Mouse (Mus musculus) testis, adult 2 months (tissue): ENCODE results near the gene Pigt. TPM values are rescaled to one million over a fixed set of nuclear protein-coding genes. Genes with fewer than 3 reads are reported as not detected.

ENCODE experiments used
- H3K27ac ChIP-seq: fragments of 200-500 bp; 2 replicates; pipeline ENCODE4 v1.5.1; 2012; ENCODE audit warnings: low read depth, low read length; ENCODE audit not compliant: control insufficient read depth, insufficient read depth
- H3K27me3 ChIP-seq: fragments of 200-500 bp; 2 replicates; pipeline ENCODE4 v1.6.1; 2012; ENCODE audit warnings: mild to moderate bottlenecking, low read length, moderate library complexity; ENCODE audit not compliant: control insufficient read depth, insufficient read depth
- H3K36me3 ChIP-seq: fragments of 200-500 bp; 2 replicates; pipeline ENCODE4 v1.6.1; 2012; ENCODE audit warnings: mild to moderate bottlenecking, low read length; ENCODE audit not compliant: control insufficient read depth, insufficient read depth
- H3K4me1 ChIP-seq: fragments of 200-500 bp; 2 replicates; pipeline ENCODE4 v1.6.1; 2012; ENCODE audit warnings: low read length; ENCODE audit not compliant: control insufficient read depth, insufficient read depth
- H3K4me3 ChIP-seq: fragments of 200-500 bp; 2 replicates; pipeline ENCODE4 v1.5.1; 2012; ENCODE audit warnings: low read depth, mild to moderate bottlenecking, low read length, moderate library complexity, mixed read lengths; ENCODE audit not compliant: control insufficient read depth
- CTCF ChIP-seq: fragments of 200-500 bp; IDR thresholded peaks from 2 replicates; pipeline ENCODE4 v1.5.1; 2012; ENCODE audit warnings: low read depth, mild to moderate bottlenecking, inconsistent platforms, low read length, moderate library complexity; ENCODE audit not compliant: control insufficient read depth, insufficient read depth, insufficient replicate concordance
- POLR2A ChIP-seq: fragments of 200-500 bp; IDR thresholded peaks from 2 replicates; pipeline ENCODE4 v1.6.1; 2012; ENCODE audit warnings: low read depth, mild to moderate bottlenecking, inconsistent platforms, low read length, moderate library complexity; ENCODE audit not compliant: control insufficient read depth
- polyA plus RNA-seq: library from polyadenylated mRNA; depleted of rRNA; stranded (reverse); fragments of >200 nt; gene quantifications from 2 replicates; pipeline ENCODE4 v1.2.3, GENCODE M21; 2012

Gene Pigt
- polyA plus RNA-seq, 1 experiment: 85.6 TPM

DNA sequence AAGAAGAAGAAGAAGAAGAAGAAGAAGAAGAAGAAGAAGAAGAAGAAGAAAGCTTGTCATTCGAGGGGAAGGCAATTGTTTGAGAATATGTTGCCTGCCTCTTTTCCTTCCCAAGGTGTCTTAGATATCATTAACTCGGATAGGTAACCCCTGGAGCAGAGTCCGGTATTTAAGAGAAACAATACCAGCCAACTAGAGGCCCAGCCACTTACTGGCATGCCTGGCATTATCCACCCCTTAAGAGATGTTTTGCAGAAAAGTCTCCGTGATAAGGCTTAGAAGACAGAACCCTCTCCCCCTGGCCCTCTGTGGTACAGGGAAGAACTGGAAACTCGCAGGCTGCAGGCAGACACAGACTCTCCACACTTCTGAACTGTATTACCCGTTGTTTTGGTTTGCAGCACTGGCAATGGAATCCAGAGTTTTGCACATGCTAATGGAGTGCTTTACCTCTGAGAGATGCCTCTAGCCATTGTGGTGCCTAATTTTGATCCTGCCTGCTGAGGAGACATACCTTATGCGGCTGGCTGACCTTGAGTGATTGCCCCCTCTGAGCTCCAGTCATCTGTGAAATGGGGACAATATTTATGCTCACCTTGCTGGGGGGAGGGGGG lies 43.3 kb upstream of the Pigt start:
- H3K4me1 ChIP-seq: peaks cover 6% of the 10 kb centered on the region
- H3K27me3 ChIP-seq: no peaks in the 10 kb centered on the region
- H3K27ac ChIP-seq: no peak overlapping the region
- no peak for TF ChIP-seq POLR2A
- no peak for TF ChIP-seq CTCF
- no peaks in the 10 kb centered on the region for H3K36me3 ChIP-seq
- H3K4me3 ChIP-seq: no peak overlapping the region

DNA sequence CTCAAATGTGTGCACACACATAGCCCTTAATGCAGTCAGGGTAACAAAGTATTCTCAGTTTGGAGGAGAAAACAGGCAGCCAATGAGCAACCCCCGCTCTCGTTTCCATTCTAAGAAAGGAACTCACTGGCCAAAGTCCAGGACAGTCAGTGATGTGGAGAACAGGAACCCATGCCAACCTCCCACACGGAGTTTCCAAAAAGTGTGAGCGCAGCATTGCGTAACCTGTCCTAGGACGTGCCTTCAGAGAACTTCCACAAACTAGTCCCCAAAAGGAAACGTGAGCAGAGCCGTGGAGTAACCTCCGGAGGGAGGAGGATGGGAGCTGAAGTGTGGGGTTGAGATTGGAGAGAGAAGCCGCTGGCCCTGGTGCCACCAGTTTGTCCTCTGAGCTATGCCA lies 42.5 kb upstream of the Pigt start:
- peak overlapping the region; percentile 58 for H3K27ac ChIP-seq
- no peaks in the 10 kb centered on the region for H3K36me3 ChIP-seq
- no peak overlapping the region for H3K4me3 ChIP-seq
- no peaks in the 10 kb centered on the region for H3K27me3 ChIP-seq
- TF ChIP-seq POLR2A (no peak), CTCF (no peak)
- peaks cover 6% of the 10 kb centered on the region for H3K4me1 ChIP-seq

DNA sequence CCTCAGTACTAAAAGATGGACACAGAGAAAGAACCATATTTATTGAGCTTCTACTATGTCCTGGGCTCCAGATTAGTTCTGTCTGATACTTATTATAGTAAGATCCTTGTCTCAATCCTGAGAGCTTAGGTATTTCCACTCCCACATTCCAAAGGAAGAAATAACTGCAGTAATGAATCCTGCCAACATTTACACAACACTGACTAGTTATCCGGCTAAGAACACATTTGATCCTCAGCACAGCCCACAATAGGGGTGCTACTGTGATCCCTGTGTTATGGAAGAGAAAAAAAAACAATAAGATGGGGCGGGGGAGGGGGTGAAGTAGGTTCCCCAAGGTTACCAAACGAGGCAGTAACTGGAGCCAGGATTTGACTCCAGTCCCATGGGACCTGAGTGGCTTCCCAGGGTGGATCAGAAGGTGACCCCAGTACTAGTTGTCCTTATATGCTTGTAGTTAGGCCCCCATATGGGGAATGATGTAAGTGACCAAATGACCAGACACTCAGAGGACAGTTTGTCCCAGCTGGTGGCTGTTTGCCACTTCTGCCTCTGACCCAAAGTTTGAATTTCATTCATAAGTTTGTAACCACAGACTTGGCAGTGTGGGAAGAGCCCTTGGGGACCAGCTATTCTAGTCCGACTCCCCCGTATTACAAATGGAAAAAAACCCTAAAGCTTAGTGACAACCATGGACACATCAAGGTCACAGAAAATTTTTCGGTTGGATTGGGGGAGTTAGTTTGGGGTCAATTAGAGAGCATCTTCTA lies 41.7 kb upstream of the Pigt start:
- Histone ChIP-seq H3K4me1 (peaks cover 6% of the 10 kb centered on the region), H3K27me3 (no peaks in the 10 kb centered on the region), H3K4me3 (no peak overlapping the region), H3K27ac (peak overlapping the region; percentile 58; the same call in 1 of the 2 replicates), H3K36me3 (no peaks in the 10 kb centered on the region)
- no peak for TF ChIP-seq POLR2A
- TF ChIP-seq CTCF: no peak

DNA sequence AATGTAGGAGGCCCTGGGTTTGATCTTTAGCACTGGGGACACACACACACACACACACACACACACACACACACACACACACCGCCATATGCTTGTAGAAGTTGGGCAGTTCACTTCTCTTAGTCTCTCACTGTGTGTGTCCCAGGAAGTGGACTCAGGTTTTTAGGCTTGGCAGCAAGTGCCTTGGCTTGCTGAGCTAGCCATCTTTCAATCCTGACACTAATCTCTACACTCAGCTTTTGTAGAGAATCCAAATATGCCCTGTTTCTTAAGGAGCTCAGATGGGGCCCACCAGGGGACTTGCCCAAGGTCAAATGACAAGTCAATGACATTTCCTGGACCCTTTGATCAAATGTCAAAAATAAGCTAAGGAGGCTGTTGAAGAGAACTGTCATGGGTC lies 40.9 kb upstream of the Pigt start:
- Histone ChIP-seq H3K4me1 (peaks cover 6% of the 10 kb centered on the region), H3K27me3 (no peaks in the 10 kb centered on the region), H3K4me3 (no peak overlapping the region), H3K36me3 (no peaks in the 10 kb centered on the region), H3K27ac (no peak overlapping the region)
- TF ChIP-seq POLR2A (no peak), CTCF (no peak)

DNA sequence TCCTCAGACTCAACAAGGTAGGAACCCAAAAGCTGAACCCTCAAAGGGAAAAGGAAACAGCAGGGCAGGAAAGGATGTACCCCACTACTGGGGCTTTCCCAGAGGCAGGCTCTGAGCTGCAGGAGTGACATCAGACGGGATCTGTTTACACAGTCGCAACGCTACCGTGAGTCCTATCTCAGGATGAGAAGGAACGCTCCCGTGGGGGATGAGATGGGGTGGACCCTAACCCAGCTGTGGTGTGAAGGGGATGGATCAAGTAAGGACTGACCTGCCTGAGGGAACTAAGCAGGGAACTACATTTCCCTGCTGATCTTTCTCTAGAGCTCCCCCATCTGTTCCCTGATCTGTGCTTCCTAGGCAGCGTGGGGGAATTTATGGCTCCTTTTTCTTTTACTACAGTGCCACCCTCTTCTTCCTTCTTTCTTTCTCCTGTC lies 40.4 kb upstream of the Pigt start, which contains the start of gene Sys1:
Gene Sys1, plus strand, starts transcription at position 101 of the 437 bp plus-strand sequence.
- H3K4me3 ChIP-seq: no peak within 1 kb of the TSS
- H3K27me3 ChIP-seq: no peaks in the 10 kb centered on the region
- no peak within 1 kb of the TSS for H3K27ac ChIP-seq
- no peaks in the 10 kb centered on the region for H3K36me3 ChIP-seq
- H3K4me1 ChIP-seq: peaks cover 6% of the 10 kb centered on the region
- no peak for TF ChIP-seq CTCF
- TF ChIP-seq POLR2A: no peak

DNA sequence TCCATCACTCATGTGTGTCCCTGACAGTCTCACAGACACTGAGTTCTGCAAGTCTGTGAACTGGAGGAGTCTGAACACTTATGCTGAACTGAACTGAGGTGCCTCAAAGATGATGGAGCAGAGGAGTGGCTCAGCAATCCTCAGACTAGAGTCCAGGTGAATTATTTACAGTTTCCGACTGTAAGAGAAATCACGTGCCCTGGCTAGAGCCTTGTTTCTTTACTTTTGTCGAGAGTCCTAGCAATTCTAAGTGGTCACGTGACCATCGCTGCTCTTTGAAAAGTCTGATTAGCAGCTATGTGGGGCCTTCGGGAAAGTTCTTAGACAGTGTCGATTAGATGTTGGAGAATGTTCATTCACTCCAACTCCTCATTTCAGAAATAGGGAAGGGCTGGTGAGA lies 39.4 kb upstream of the Pigt start:
- H3K4me3 ChIP-seq: no peak overlapping the region
- H3K27ac ChIP-seq: no peak overlapping the region
- TF ChIP-seq POLR2A: no peak
- no peak for TF ChIP-seq CTCF
- H3K36me3 ChIP-seq: no peaks in the 10 kb centered on the region
- no peaks in the 10 kb centered on the region for H3K27me3 ChIP-seq
- peaks cover 6% of the 10 kb centered on the region for H3K4me1 ChIP-seq

DNA sequence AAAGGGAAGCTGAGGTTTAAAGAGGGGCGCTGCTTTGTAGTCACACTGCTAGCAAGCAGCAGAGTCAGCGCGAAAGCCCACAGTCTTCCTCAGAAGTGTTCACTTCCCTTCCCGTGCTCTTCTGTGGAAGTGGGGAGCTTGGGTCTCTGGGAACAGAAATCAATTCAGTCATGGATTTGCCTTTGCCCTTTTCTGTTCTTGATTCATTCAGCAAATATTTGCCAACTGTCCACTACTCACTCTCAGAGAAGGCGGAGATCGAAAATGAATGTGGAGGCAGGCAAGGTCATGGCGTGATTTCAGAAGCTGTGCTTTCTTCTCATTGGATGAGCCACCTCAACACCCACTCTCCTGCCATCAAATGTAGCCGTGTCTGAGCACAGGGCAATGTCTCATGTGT lies 38.8 kb upstream of the Pigt start:
- H3K27me3 ChIP-seq: no peaks in the 10 kb centered on the region
- peaks cover 6% of the 10 kb centered on the region for H3K4me1 ChIP-seq
- no peak overlapping the region for H3K27ac ChIP-seq
- no peaks in the 10 kb centered on the region for H3K36me3 ChIP-seq
- TF ChIP-seq CTCF (no peak), POLR2A (no peak)
- H3K4me3 ChIP-seq: no peak overlapping the region
